In the genomic region with DNA sequence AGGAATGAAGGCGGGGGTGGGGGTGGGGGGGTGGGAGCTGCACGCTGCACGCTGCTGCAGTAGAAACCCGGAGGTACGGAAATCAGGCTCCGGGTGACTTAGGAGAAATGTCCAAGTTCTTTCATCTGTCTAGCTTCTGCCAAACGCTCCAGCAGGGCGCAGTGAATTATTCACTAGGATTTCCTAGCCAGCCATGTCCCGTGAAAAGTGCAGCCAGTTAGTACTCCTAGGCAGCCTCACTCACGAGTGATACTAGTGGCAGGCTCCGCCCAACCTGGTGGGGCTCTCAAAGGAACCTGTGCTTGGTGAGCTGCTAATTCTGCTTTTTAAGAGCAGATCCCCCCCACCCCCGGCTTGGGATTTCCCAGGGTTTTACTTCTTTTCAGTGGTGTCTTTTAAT, we compare ENCODE assay signal across 16 mouse cellular contexts. TPM values are rescaled to one million over a fixed set of nuclear protein-coding genes. Genes with fewer than 3 reads are reported as not detected.
A peak's percentile ranks its signal among the peaks of the same experiment; 100 is the strongest.
DNase-seq lines count a peak whose midpoint lies in the region; ATAC-seq lines count a peak whose summit lies in the region.
"Had no signal": no experiment of that assay in that cellular context is flagged by ENCODE, and none has a peak within 500 bp of the region (broad histone marks: within the 10 kb centered on the region; RNA-seq: fewer than 3 reads in every experiment).

No protein-coding gene starts in this region.

- H3K4me2 ChIP-seq in heart, embryonic 12.5 days, result peak overlapping the region; percentile 20; the same call in 1 of the 2 replicates
- peak overlapping the region; percentile 41; the same call in 1 of the 2 replicates for H3K4me2 ChIP-seq in intestine, embryonic 16.5 days (ENCODE audit: low read depth, low read length)
- peak overlapping the region; percentile 13 for H3K4me2 ChIP-seq in liver, embryonic 15.5 days
- H3K4me2 ChIP-seq: forebrain, embryonic 12.5 days had no signal

- no peak for DNase-seq in heart, postnatal 14 days
- DNase-seq in kidney, postnatal 14 days, result peak; percentile 64
- DNase-seq in adrenal gland, postnatal 14 days, result no peak
- no peak for DNase-seq in frontal cortex, adult 2 months (ENCODE audit: extremely low spot score in 1 of 2, low spot score in 1 of 2)
- no peak for DNase-seq in left cerebral cortex, adult 11 months (ENCODE audit: low spot score)
- DNase-seq: retina, postnatal 1 day; thymus, postnatal 36 days had no signal

- H3K9ac ChIP-seq in heart, embryonic 12.5 days, result peak overlapping the region; percentile 34
- H3K9ac ChIP-seq in intestine, embryonic 16.5 days (ENCODE audit: low read depth, low read length), result peak overlapping the region; percentile 21; the same call in 1 of the 2 replicates
- H3K9ac ChIP-seq in liver, embryonic 15.5 days, result no peak overlapping the region; the same call in 1 of the 2 replicates
- H3K9ac ChIP-seq: forebrain, embryonic 12.5 days had no signal

- no peak for ATAC-seq in heart, embryonic 12.5 days (ENCODE audit: insufficient number of reproducible peaks, low FRiP score)
- ATAC-seq in intestine, embryonic 16.5 days, result no peak
- ATAC-seq in liver, embryonic 15.5 days (ENCODE audit: insufficient read depth), result no peak
- ATAC-seq: hindbrain, postnatal 0 days had no signal

- H3K9me3 ChIP-seq in heart, embryonic 12.5 days (replicated peaks), result no peaks in the 10 kb centered on the region
- no peaks in the 10 kb centered on the region for H3K9me3 ChIP-seq in intestine, embryonic 16.5 days (ENCODE audit: control insufficient read depth, low read length)
- H3K9me3 ChIP-seq in liver, embryonic 15.5 days (replicated peaks), result no peaks in the 10 kb centered on the region
- H3K9me3 ChIP-seq: forebrain, embryonic 12.5 days; G1E; heart, embryonic 10.5 days; limb, embryonic 10.5 days had no signal

- no peak overlapping the region for H3K27ac ChIP-seq in heart, embryonic 12.5 days (ENCODE audit: poor library complexity, severe bottlenecking)
- H3K27ac ChIP-seq in intestine, embryonic 16.5 days (ENCODE audit: low read length), result peak overlapping the region; percentile 81
- H3K27ac ChIP-seq in liver, embryonic 15.5 days (replicated peaks), result peak overlapping the region; percentile 63
- H3K27ac ChIP-seq: forebrain, embryonic 12.5 days; heart, embryonic 10.5 days; hindbrain, postnatal 0 days; limb, embryonic 10.5 days; stomach, postnatal 0 days had no signal

- no peaks in the 10 kb centered on the region for H3K27me3 ChIP-seq in heart, embryonic 12.5 days (replicated peaks)
- no peaks in the 10 kb centered on the region for H3K27me3 ChIP-seq in intestine, embryonic 16.5 days (replicated peaks; ENCODE audit: control insufficient read depth, insufficient read depth, low read length)
- no peaks in the 10 kb centered on the region for H3K27me3 ChIP-seq in liver, embryonic 15.5 days
- H3K27me3 ChIP-seq: forebrain, embryonic 12.5 days had no signal

- peaks cover 43% of the 10 kb centered on the region for H3K4me1 ChIP-seq in heart, embryonic 12.5 days (replicated peaks)
- peaks cover 26% of the 10 kb centered on the region for H3K4me1 ChIP-seq in intestine, embryonic 16.5 days (ENCODE audit: control insufficient read depth, insufficient read depth, low read length)
- H3K4me1 ChIP-seq in liver, embryonic 15.5 days (replicated peaks), result peaks cover 38% of the 10 kb centered on the region

- no peak overlapping the region for H3K4me3 ChIP-seq in heart, embryonic 12.5 days
- peak overlapping the region; percentile 17; the same call in 1 of the 2 replicates for H3K4me3 ChIP-seq in intestine, embryonic 16.5 days (ENCODE audit: low read length)
- no peak overlapping the region for H3K4me3 ChIP-seq in liver, embryonic 15.5 days (replicated peaks)
- H3K4me3 ChIP-seq: forebrain, embryonic 12.5 days; heart, embryonic 10.5 days; limb, embryonic 10.5 days had no signal

- WGBS in heart, embryonic 12.5 days, result 79% methylated on average over 12 of the region's 12 CpGs
- WGBS in intestine, embryonic 16.5 days, result 67% methylated on average over 12 of the region's 12 CpGs
- 73% methylated on average over 12 of the region's 12 CpGs for WGBS in liver, embryonic 15.5 days (ENCODE audit: insufficient replicate concordance)

- H3K36me3 ChIP-seq in heart, embryonic 12.5 days, result 0 out of 2 replicates have a peak, but pooled peaks cover 2% of the 10 kb centered on the region
- no peaks in the 10 kb centered on the region for H3K36me3 ChIP-seq in intestine, embryonic 16.5 days (ENCODE audit: control insufficient read depth, insufficient read depth, low read length)
- H3K36me3 ChIP-seq in liver, embryonic 15.5 days (replicated peaks), result 0 out of 2 replicates have a peak, but pooled peaks cover 3% of the 10 kb centered on the region
- H3K36me3 ChIP-seq: forebrain, embryonic 12.5 days; heart, embryonic 10.5 days had no signal

- intact Hi-C loops in heart, postnatal 14 days (cut with DNase I), result no loop called here

RNA-seq across cellular contexts. Expression of gene Got2, which starts 3.9 kb away (rescaled TPM):
- 323 and 331 TPM in 2 replicates for polyA plus RNA-seq in heart, embryonic 12.5 days (2016; fragmentation: Nextera tagmentation; extraction: Ambion mirVana)
- 100 to 1,000 TPM; 785 to 791 TPM for total RNA-seq in heart, postnatal 14 days (2021)
- 281 and 283 TPM in 2 replicates for polyA plus RNA-seq in intestine, embryonic 16.5 days (2015; fragmentation: Nextera tagmentation; extraction: Ambion mirVana)
- 223 and 238 TPM in 2 replicates for polyA plus RNA-seq in liver, embryonic 15.5 days (2015; fragmentation: Nextera tagmentation; extraction: Ambion mirVana)
- 99.6 and 129 TPM in 2 replicates for total RNA-seq in adrenal gland, postnatal 14 days (2021)
- 202 and 213 TPM in 2 replicates for polyA plus RNA-seq in frontal cortex, adult 2 months (2012; rRNA removed)

RNA-seq across cellular contexts. Expression of gene Slc38a7, which starts 31.2 kb away (rescaled TPM):
- 12.4 and 13.2 TPM in 2 replicates for polyA plus RNA-seq in heart, embryonic 12.5 days (2016; fragmentation: Nextera tagmentation; extraction: Ambion mirVana)
- total RNA-seq in heart, postnatal 14 days (2021), result 10 to 100 TPM in 1 of 2 experiments, 1 to 10 TPM in 1; 9.9 to 12.0 TPM
- polyA plus RNA-seq in intestine, embryonic 16.5 days (2015; fragmentation: Nextera tagmentation; extraction: Ambion mirVana), result 28.1 and 36.3 TPM in 2 replicates
- polyA plus RNA-seq in liver, embryonic 15.5 days (2015; fragmentation: Nextera tagmentation; extraction: Ambion mirVana), result 8.0 and 8.2 TPM in 2 replicates
- total RNA-seq in adrenal gland, postnatal 14 days (2021), result 13.3 and 13.6 TPM in 2 replicates
- 27.6 and 28.9 TPM in 2 replicates for polyA plus RNA-seq in frontal cortex, adult 2 months (2012; rRNA removed)

RNA-seq across cellular contexts. Expression of gene Sap18b, which starts 59.3 kb away (rescaled TPM):
- 327 and 342 TPM in 2 replicates for polyA plus RNA-seq in heart, embryonic 12.5 days (2016; fragmentation: Nextera tagmentation; extraction: Ambion mirVana)
- 10 to 100 TPM; 81.7 to 82.4 TPM for total RNA-seq in heart, postnatal 14 days (2021)
- polyA plus RNA-seq in intestine, embryonic 16.5 days (2015; fragmentation: Nextera tagmentation; extraction: Ambion mirVana), result 309 and 333 TPM in 2 replicates
- 164 and 202 TPM in 2 replicates for polyA plus RNA-seq in liver, embryonic 15.5 days (2015; fragmentation: Nextera tagmentation; extraction: Ambion mirVana)
- total RNA-seq in adrenal gland, postnatal 14 days (2021), result 188 and 211 TPM in 2 replicates
- polyA plus RNA-seq in frontal cortex, adult 2 months (2012; rRNA removed), result 75.9 and 88.6 TPM in 2 replicates
